Mouse (Mus musculus) lung, postnatal 0 days (tissue): ENCODE measurements at regions not wholly inside any gene's neighbourhood (a gene's known extent, or its start where the extent isn't known, plus 50 kb on each side); places are given as distances from the start of the nearest gene placed in this dataset.

Source experiments
- CTCF ChIP-seq: IDR thresholded peaks from 2 replicates; pipeline ENCODE4 v1.5.1; 2016; ENCODE audit warnings: antibody characterized with exemption, mild to moderate bottlenecking
- EP300 ChIP-seq: IDR thresholded peaks from 2 replicates; pipeline ENCODE4 v1.6.1; 2016; ENCODE audit warnings: antibody characterized with exemption, mild to moderate bottlenecking, control low read depth

DNA sequence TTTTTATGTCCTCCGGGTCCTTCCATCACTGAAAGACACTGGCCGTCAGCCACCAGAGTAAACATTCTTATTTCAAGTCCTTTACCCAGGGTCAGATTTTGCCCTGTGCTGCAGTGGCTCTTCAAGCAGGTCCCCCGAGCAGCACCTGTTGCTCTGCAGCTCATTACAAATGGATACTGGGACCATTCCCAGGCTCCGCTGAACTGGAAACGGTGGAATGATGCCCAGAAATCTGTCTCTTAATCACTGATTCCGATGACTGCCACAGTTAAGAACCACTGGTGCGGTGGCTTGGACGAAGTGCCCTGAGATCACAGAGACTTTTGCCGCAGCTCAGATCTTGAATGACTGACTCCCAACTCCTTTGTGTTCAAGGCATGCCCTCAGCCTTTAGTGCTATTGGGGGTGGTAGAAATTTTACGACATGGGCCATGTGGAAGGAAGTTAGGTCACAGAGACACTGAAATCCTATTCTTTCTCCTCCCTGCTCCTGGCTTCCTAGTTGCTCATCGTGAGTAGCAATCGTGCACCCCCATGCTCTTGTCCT, 179.6 kb upstream of the Prickle1 start:
- TF ChIP-seq CTCF (no peak), EP300 (no peak)
